Mouse (Mus musculus): ENCODE measurements at regions not wholly inside any gene's neighbourhood (a gene's known extent, or its start where the extent isn't known, plus 50 kb on each side); places are given as distances from the start of the nearest gene placed in this dataset.

GRCm38 (mm10) chr4:87501791-87502190, 271.5 kb upstream of the Slc24a2 start:
- DNase-seq (ENCODE audit: low spot score in 2 of 2) = no peak

DNA sequence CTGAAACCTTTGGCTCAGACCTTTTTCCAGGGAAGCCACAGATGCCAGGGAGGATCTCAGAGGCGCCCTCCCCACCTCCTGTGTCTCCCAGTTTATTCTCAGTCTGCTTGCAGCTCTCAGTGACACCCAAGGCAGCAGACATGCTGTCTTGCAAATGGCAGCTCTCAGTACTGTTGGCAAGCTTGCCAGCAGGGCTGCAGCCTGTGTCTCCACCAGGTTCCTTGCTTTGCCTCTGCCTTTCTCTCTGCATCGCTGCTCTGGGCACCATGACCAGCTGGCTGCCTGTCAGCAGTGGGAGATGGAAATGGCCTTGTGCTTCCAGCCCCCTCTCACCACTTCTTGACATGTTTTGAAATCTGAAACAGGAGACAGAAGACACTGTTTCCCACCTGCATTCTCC, 270.2 kb upstream of the Slc24a2 start:
- no peak for DNase-seq (ENCODE audit: low spot score in 2 of 2)

- no peak for DNase-seq (ENCODE audit: low spot score in 2 of 2)
Observed at GRCm38 (mm10) chr4:87487798-87488197, 257.5 kb upstream of the Slc24a2 start.

GRCm38 (mm10) chr4:87475537-87475936, 245.3 kb upstream of the Slc24a2 start:
- DNase-seq (ENCODE audit: low spot score in 2 of 2) = no peak

DNA sequence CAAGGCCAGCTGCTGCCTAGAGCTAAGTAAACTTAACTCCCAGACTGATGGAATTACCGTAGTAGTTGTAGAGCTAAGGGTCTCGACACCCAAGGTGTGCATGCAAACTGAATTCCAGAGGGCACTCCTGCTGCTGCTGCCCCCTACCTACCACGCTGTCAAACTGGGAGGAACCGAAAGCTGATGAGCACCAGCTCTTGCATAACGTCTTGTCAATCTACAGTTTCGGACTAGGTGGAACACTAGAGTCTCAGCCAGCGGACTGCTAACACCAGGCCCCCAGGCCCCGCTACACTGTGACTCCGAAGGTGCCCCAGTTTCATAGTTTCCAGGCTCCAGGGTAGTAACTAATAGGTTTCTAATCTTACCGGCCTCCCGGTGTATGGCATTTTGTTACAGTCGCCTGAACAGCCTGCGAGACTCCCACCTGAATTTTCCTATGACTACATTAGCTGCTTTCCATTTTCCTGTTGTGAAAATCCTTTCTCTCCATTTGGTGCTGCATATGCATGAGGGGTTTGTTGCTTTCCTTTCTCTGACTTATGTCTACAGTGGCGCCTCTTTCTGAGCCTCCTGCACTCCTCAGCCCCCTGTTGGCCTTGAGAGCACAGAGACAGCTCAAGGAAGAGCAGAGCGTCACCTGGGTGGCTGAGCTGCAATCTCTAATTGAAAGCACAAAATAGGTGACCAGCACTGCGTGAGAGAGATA, 243.2 kb upstream of the Slc24a2 start:
- peak in 1 of 2 experiments; percentile 41 for DNase-seq (ENCODE audit: low spot score in 2 of 2)

- DNase-seq (ENCODE audit: low spot score in 2 of 2) = no peak
Observed at GRCm38 (mm10) chr4:87472787-87473186, 242.5 kb upstream of the Slc24a2 start.

DNA sequence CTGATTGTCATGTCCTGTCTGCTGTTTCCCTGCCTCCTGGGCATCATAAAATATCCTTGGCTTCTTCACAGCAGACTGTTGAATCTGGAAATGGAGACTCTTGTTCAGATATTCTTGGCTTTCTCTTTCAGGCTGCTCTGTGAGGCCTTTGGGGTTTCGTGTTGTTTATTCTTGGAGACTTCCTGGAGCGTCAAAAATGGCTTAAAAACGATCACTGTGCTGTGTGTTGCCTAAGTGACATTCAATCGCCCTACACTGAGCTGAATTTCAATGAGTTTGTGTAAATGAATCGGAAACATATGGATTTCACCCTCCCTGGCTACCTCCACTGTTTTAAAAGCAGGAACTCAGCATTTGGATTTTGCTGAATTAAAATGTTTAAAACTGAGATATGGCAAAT, 241.1 kb upstream of the Slc24a2 start:
- DNase-seq (ENCODE audit: low spot score in 2 of 2) = no peak

GRCm38 (mm10) chr4:87467600-87467999, 237.3 kb upstream of the Slc24a2 start:
- no peak for DNase-seq (ENCODE audit: low spot score in 2 of 2)

DNA sequence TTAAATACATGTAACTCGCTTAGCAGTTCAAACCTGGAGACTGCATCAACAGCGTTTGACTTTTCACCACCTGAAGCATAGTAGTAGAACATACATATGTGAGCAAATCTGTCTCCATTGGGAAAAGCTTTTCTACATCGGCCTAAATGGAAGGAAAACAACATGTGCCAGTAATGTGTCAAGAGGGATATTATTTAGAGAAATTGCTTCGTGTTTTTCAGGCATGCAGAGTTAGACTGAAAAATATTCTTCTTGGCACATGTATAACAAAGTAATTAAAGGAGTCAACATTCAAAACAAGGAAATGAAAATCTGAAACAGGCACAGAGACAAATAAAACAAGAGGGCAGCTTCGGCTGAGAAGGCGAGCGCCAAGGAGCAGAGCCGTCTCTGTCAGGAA, 236.7 kb upstream of the Slc24a2 start:
- no peak for DNase-seq (ENCODE audit: low spot score in 2 of 2)

DNA sequence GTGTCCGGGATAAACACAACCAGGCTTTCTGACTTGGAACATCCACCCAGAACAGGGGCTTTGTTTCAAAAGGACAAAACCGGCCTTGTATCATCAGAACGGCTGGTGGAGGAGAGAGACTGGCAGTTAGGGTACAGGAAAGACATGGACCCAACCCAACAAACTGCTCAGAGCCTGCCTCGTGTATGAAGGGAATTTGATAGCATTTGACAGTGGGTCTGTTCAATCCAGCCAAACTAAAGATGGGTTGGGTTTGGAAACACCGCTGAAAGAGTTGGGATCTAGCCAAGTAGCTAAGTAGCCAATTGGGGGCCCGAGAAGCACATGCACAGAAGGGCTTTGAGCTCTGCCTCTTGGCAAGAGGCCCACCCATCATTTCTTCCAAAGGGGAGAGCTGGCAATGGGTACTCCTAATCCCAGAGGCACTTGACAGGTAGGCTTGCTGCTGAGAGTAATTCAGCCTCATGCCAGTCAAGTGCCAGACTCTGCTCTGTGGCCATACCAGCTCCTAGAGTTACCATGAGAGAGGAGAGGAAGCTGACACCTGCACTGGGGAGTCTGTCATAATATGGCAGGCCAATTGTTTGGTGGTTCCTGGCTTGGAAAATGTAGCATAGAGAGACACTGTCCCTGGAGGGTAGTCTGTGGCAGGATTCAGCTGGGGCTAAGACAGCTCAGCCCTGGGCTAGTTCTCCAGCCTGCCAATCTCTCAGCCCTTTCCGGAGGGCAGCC, 231.1 kb upstream of the Slc24a2 start:
- peak; percentile 16 to 41 for DNase-seq (ENCODE audit: low spot score in 2 of 2)

GRCm38 (mm10) chr4:87455863-87456578, 225.7 kb upstream of the Slc24a2 start:
- DNase-seq (ENCODE audit: low spot score in 2 of 2) = no peak

- DNase-seq (ENCODE audit: low spot score in 2 of 2) = no peak
Observed at GRCm38 (mm10) chr4:87452122-87452521, 221.8 kb upstream of the Slc24a2 start.

DNA sequence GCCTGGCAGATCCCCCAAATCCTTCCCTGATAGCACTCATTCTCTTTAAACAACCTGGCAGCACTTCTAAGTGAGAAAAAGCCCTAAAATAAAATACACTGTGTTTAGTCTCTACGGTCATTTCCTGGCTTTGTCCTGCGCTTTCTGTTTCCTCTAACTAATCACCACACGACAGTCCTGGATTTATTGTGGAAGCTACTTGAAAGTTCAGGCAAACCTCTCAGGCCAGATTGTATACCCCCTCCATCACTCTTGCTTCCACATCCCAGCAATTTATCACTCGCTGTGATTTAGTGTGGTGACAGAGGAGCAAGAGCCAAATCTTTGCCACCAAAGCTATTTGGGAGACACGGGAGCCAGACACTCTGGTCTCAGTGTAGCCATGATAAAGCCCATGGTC, 221.0 kb upstream of the Slc24a2 start:
- DNase-seq (ENCODE audit: low spot score in 2 of 2) = no peak

DNA sequence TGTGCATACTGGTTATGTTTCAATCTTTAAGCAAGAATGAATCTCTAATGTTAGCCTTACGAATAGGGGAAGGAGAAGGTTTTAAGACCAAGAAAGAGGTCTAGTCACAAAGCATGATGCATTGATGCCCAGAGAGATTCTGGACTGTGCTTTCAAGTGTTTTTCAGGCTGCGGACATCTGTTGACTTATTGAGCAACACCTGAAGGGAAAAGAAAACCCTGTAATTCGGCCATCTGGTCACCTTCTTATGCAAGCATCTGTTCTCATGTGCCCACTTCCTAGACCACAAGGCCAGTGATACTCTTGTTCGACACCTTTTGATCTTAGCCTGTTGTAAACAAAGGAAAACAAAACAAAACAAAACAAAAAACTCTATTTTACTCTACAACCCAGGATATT, 218.1 kb upstream of the Slc24a2 start:
- DNase-seq (ENCODE audit: low spot score in 2 of 2) = no peak

GRCm38 (mm10) chr4:87446856-87447255, 216.6 kb upstream of the Slc24a2 start:
- no peak for DNase-seq (ENCODE audit: low spot score in 2 of 2)

GRCm38 (mm10) chr4:87434136-87434535, 203.9 kb upstream of the Slc24a2 start:
- no peak for DNase-seq (ENCODE audit: low spot score in 2 of 2)

DNA sequence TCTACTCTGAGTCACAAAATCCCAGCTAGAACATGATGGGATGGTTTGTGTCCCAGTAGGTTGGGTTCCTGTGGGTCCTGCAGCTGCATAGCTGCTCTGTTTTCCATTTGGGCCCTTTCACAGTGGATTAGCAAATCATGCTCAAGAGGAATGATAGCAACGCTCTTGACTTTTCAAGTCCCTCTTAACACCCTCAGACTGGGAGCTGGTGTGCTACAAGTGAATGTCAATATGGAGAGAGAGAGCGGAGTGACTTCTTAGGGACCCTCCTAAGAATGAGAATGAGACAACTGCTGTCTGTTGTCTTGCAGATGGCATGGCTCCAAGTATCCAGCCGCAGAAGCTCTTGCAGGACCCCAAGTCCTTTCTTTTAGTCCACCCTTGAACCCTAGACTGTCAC, 198.1 kb upstream of the Slc24a2 start:
- DNase-seq (ENCODE audit: low spot score in 2 of 2) = no peak

DNA sequence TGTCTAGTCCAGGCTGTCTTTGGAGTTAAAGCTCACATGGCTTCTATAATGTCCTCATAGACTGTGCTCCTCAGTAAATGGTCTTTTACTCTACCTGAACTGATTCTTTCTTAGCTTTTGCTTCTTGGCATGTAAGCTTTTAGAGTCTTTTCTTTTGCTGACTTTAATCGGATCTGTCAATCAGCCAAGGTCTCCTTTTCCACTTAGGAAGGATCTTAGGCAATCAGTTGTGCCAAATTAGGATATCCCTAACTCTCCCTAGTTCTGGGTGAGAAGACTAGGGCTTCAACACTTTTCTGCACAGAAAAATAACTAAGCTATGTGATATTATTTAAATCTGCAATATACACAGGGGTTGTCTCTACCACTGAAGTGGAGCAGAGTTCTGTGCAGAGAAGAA, 193.8 kb upstream of the Slc24a2 start:
- DNase-seq (ENCODE audit: low spot score in 2 of 2) = no peak

DNA sequence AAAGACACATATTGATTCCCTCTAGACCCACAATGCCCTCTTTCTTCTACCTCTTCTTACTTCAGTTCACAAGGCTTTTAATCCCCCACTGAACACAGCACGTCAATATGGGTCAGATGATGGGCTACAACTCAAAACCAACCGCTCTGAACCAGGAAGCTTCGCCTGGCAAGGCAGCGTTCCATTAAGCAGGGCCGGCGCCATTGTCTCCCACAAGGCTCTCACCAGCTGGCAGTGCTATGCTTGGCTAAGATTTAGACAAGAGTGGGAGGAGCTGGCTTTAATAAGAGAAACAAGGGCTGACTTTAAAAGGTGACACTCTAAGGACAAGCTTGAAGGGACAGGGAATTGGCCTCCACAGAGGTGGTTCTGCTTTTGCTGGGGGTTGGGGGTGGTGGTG, 192.3 kb upstream of the Slc24a2 start:
- no peak for DNase-seq (ENCODE audit: low spot score in 2 of 2)

DNA sequence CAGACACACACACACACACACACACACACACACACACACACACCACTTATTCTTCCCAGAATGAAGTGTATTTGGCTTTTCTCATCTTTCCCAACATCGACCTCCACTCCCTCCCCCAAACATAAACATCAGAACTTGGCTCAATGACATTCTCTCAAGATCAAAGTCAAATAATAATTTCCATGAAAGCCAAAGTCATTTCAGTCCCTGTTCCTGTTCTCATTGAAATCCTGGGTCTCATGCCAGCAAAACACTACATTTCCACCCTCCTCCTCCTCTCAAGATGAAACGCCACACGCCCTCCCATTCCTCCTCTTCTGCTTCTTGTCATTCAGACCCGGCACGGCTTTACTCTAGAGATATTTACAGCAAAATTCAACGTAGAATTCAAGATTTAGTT, 173.1 kb upstream of the Slc24a2 start:
- no peak for DNase-seq (ENCODE audit: low spot score in 2 of 2)

DNA sequence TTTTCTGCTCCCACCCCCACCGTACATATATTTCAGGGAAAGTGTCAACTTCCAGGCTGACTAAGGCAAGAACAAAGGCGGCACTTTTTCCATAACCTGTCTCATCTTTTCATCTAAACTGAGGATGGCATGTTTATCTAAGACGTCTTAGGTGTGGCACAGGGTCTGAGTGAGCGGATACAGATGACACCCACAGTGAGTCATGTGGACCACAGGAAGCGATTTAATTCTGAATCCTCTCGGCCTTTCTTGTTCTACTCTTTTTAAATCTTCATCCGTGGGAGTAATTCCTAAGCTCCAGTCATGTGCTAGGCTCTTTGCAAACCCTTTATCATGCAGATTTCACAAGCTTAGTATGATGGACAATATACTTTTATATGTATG, 171.9 kb upstream of the Slc24a2 start:
- peak in 1 of 2 experiments; percentile 8 for DNase-seq (ENCODE audit: low spot score in 2 of 2)

- peak in 1 of 2 experiments; percentile 56 for DNase-seq (ENCODE audit: low spot score in 2 of 2)
Observed at GRCm38 (mm10) chr4:87401316-87402172, 171.3 kb upstream of the Slc24a2 start.
